Mouse (Mus musculus): Measurements from ENCODE around the gene Sgsm3.

Sgsm3 gene

GRCm38 (mm10) chr15:80981176-80981575 lies 3.6 kb downstream of the Sgsm3 start:
- DNase-seq (ENCODE audit: low read depth, low spot score): no peak

GRCm38 (mm10) chr15:80983264-80983663 lies 5.7 kb downstream of the Sgsm3 start:
- no peak for DNase-seq (ENCODE audit: low read depth, low spot score)

- no peak for DNase-seq (ENCODE audit: low read depth, low spot score)
These were observed 10.8 kb downstream of the Sgsm3 start for GRCm38 (mm10) chr15:80988331-80988730.

- DNase-seq (ENCODE audit: low read depth, low spot score): no peak
These were observed 12.1 kb downstream of the Sgsm3 start for GRCm38 (mm10) chr15:80989712-80990111.

- DNase-seq (ENCODE audit: low read depth, low spot score): no peak
These were observed 17.4 kb downstream of the Sgsm3 start for GRCm38 (mm10) chr15:80994959-80995358.

- DNase-seq (ENCODE audit: low read depth, low spot score): no peak
These were observed 18.7 kb downstream of the Sgsm3 start for GRCm38 (mm10) chr15:80996090-80996835.

GRCm38 (mm10) chr15:80997077-80997476 lies 19.5 kb downstream of the Sgsm3 start:
- DNase-seq (ENCODE audit: low read depth, low spot score): no peak

- no peak for DNase-seq (ENCODE audit: low read depth, low spot score)
These were observed 23.0 kb downstream of the Sgsm3 start for GRCm38 (mm10) chr15:81000419-81001138.

GRCm38 (mm10) chr15:81006127-81006735 lies 28.7 kb downstream of the Sgsm3 start:
- DNase-seq (ENCODE audit: low read depth, low spot score): no peak

GRCm38 (mm10) chr15:81007339-81007738 lies 29.8 kb downstream of the Sgsm3 start:
- DNase-seq (ENCODE audit: low read depth, low spot score): no peak

GRCm38 (mm10) chr15:81007905-81008304 lies 30.3 kb downstream of the Sgsm3 start:
- no peak for DNase-seq (ENCODE audit: low read depth, low spot score)

- DNase-seq (ENCODE audit: low read depth, low spot score): no peak
These were observed 31.1 kb downstream of the Sgsm3 start for GRCm38 (mm10) chr15:81008689-81009123.

GRCm38 (mm10) chr15:81010114-81010513 lies 32.5 kb downstream of the Sgsm3 start:
- DNase-seq (ENCODE audit: low read depth, low spot score): no peak

- DNase-seq (ENCODE audit: low read depth, low spot score): no peak
These were observed 34.0 kb downstream of the Sgsm3 start for GRCm38 (mm10) chr15:81011523-81011922.

GRCm38 (mm10) chr15:81012359-81012758 lies 34.8 kb downstream of the Sgsm3 start:
- no peak for DNase-seq (ENCODE audit: low read depth, low spot score)

GRCm38 (mm10) chr15:81013186-81013585 lies 35.6 kb downstream of the Sgsm3 start:
- no peak for DNase-seq (ENCODE audit: low read depth, low spot score)

GRCm38 (mm10) chr15:81015068-81015744 lies 37.6 kb downstream of the Sgsm3 start:
- DNase-seq (ENCODE audit: low read depth, low spot score): no peak

- no peak for DNase-seq (ENCODE audit: low read depth, low spot score)
These were observed 38.9 kb downstream of the Sgsm3 start for GRCm38 (mm10) chr15:81016488-81016887.

- no peak for DNase-seq (ENCODE audit: low read depth, low spot score)
These were observed 39.7 kb downstream of the Sgsm3 start for GRCm38 (mm10) chr15:81017308-81017707.

GRCm38 (mm10) chr15:81021377-81021776 lies 43.8 kb downstream of the Sgsm3 start:
- DNase-seq (ENCODE audit: low read depth, low spot score): no peak

GRCm38 (mm10) chr15:81022437-81022836 lies 44.9 kb downstream of the Sgsm3 start:
- no peak for DNase-seq (ENCODE audit: low read depth, low spot score)

- no peak for DNase-seq (ENCODE audit: low read depth, low spot score)
These were observed 46.3 kb downstream of the Sgsm3 start for GRCm38 (mm10) chr15:81023842-81024241.

All from c-Kit-negative CD71-positive TER-119-positive erythroid progenitor cells, embryonic 14.5 days (primary cell).